Mouse (Mus musculus): ENCODE data around the gene Scube1. TPM values are rescaled to one million over a fixed set of nuclear protein-coding genes. Genes with fewer than 3 reads are reported as not detected.

Gene Scube1
- total and polyA plus RNA-seq, 3 experiments, result not detected

DNA sequence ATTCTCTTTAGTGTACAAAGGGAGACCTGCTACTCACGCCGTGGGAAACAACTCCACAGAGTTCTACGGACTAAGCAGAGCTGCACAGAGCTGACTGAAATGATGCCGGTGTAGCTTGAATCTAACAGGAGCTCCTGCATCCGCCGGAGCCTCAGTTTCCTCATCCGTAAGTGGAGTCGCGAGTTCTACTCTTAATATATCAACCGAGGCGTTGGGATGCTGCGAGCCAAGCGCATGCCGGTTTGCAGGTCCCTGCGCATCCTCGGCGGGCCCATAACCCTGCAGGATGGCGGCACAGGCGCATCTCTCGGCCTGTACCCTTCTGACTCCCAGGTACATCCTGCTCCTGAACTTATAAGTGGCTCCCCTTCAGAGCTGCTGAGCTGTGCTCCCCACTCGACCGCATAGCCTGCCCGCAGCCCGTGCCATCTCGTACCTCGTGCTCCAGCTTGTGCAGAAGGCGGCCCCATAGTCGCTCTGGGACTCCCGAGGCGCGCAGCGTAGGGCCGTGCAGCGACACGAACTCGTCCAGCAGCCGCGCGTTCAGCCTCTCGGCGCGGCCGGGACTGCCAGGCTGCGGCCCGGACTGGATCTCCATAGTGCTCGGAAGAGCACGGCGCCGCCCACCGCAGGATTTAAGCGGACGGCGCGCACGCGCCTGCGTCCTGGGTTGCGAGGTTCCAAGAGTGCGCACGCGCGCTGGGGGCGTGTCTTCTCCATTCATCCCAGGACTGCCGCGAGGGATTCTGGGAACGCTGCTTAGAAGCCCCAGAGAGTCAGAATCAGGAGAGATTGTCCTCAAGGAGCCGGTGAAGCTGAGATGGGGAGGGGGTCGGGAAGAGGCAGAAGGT is 130.1 kb downstream of the Scube1 start, which contains the start of gene Ttll12:
Ttll12 (minus strand) TSS at position 645 of the 851 bp plus-strand sequence.
- TF ChIP-seq CTCF (conservative IDR thresholded peaks at IDR 0.05 in 1 of 2, IDR thresholded peaks at IDR 0.05 in 1 of 2; ENCODE audit: low read depth in 2 of 2, low read length in 2 of 2), result no peak
- 0 out of 2 replicates have a peak, but pooled peaks have one; percentile 6 for TF ChIP-seq MAX (IDR thresholded peaks at IDR 0.05; ENCODE audit: low read length)
- TF ChIP-seq MYC (IDR thresholded peaks at IDR 0.05; ENCODE audit: low read depth, low read length), result no peak
- no peak for TF ChIP-seq JUND (conservative IDR thresholded peaks at IDR 0.05; ENCODE audit: low read depth, low read length)
- peak; percentile 67; the same call in 1 of the 2 replicates for TF ChIP-seq ZMIZ1 (IDR thresholded peaks at IDR 0.05; ENCODE audit: low read depth, low read length)
- peak; percentile 83 for TF ChIP-seq SIN3A (IDR thresholded peaks at IDR 0.05; ENCODE audit: low read length)
- peak; percentile 81 for TF ChIP-seq TCF12 (IDR thresholded peaks at IDR 0.05; ENCODE audit: low read depth, low read length)
- no peak for TF ChIP-seq HCFC1 (IDR thresholded peaks at IDR 0.05; ENCODE audit: low read depth, low read length)
- no peak for TF ChIP-seq USF2 (conservative IDR thresholded peaks at IDR 0.05; ENCODE audit: low read depth, low read length)
- TF ChIP-seq MEF2A (IDR thresholded peaks at IDR 0.05; ENCODE audit: borderline replicate concordance, low read depth, low read length), result no peak
- TF ChIP-seq RAD21 (IDR thresholded peaks at IDR 0.05; ENCODE audit: low read depth, low read length), result no peak
- no peak for TF ChIP-seq POLR2AphosphoS2 (IDR thresholded peaks at IDR 0.05; ENCODE audit: low read depth, low read length)
- no peak for TF ChIP-seq GABPA (IDR thresholded peaks at IDR 0.05; ENCODE audit: insufficient replicate concordance, low read depth, low read length)
- no peak for TF ChIP-seq MAFK (IDR thresholded peaks at IDR 0.05; ENCODE audit: insufficient replicate concordance, low read length)
- no peak for TF ChIP-seq ZKSCAN1 (IDR thresholded peaks at IDR 0.05; ENCODE audit: borderline replicate concordance, low read depth, low read length)
- no peak for TF ChIP-seq EP300 (IDR thresholded peaks at IDR 0.05; ENCODE audit: low read length)
- 0 out of 2 replicates have a peak, but pooled peaks have one; percentile 11 for TF ChIP-seq KAT2A (IDR thresholded peaks at IDR 0.05; ENCODE audit: insufficient replicate concordance, low read length)
- TF ChIP-seq E2F4 (IDR thresholded peaks at IDR 0.05; ENCODE audit: insufficient replicate concordance, low read depth, low read length), result no peak
- TF ChIP-seq PAX5 (IDR thresholded peaks at IDR 0.05; ENCODE audit: low read length), result no peak
- TF ChIP-seq CHD1 (IDR thresholded peaks at IDR 0.05; ENCODE audit: low read depth, low read length), result no peak
- no peak for TF ChIP-seq ETS1 (conservative IDR thresholded peaks at IDR 0.05; ENCODE audit: low read depth, low read length)
- TF ChIP-seq USF1 (IDR thresholded peaks at IDR 0.05; ENCODE audit: low read depth, low read length), result no peak
- TF ChIP-seq POLR2A (IDR thresholded peaks at IDR 0.05; ENCODE audit: low read depth, low read length), result peak; percentile 89
- TF ChIP-seq MXI1 (IDR thresholded peaks at IDR 0.05; ENCODE audit: low read depth, low read length), result peak; percentile 78
- TF ChIP-seq ZNF384 (IDR thresholded peaks at IDR 0.05; ENCODE audit: low read depth, low read length), result no peak
- no peak for TF ChIP-seq JUN (IDR thresholded peaks at IDR 0.05; ENCODE audit: insufficient read depth, low read depth, low read length)
- TF ChIP-seq TBP (conservative IDR thresholded peaks at IDR 0.05; ENCODE audit: low read depth, low read length), result peak; percentile 80
- TF ChIP-seq IRF4 (IDR thresholded peaks at IDR 0.05; ENCODE audit: low read depth, low read length), result peak; percentile 65
- TF ChIP-seq ZC3H11A (IDR thresholded peaks at IDR 0.05; ENCODE audit: low read depth, low read length), result no peak
- TF ChIP-seq ELF1 (IDR thresholded peaks at IDR 0.05; ENCODE audit: low read depth, low read length), result peak; percentile 18; the same call in 1 of the 2 replicates
- TF ChIP-seq NELFE (IDR thresholded peaks at IDR 0.05; ENCODE audit: low read depth, low read length), result peak; percentile 75
- TF ChIP-seq BHLHE40 (IDR thresholded peaks at IDR 0.05; ENCODE audit: low read depth, low read length), result no peak; the same call in none of the 2 replicates
- peak; percentile 69; the same call in 1 of the 2 replicates for TF ChIP-seq UBTF (IDR thresholded peaks at IDR 0.05; ENCODE audit: low read depth, low read length)
- peak; percentile 94 for TF ChIP-seq NRF1 (IDR thresholded peaks at IDR 0.05; ENCODE audit: low read depth, low read length)
- TF ChIP-seq MAZ (IDR thresholded peaks at IDR 0.05; ENCODE audit: low read depth, low read length), result no peak
- no peak for TF ChIP-seq CHD2 (IDR thresholded peaks at IDR 0.05; ENCODE audit: low read length)
- 0 out of 2 replicates have a peak, but pooled peaks have one; percentile 46 for TF ChIP-seq RCOR1 (conservative IDR thresholded peaks at IDR 0.05; ENCODE audit: low read depth, low read length)
- TF ChIP-seq SMC3 (IDR thresholded peaks at IDR 0.05; ENCODE audit: low read depth, low read length), result no peak
- H3K9ac ChIP-seq (ENCODE audit: insufficient read depth, low read depth), result peak within 1 kb of the TSS; percentile 74
- H3K4me3 ChIP-seq (replicated peaks in 1 of 3; ENCODE audit: low read depth in 2 of 3, low read length in 2 of 3, poor library complexity in 1 of 3), result peak within 1 kb of the TSS; percentile 87 to 94 (median 88)
- peaks cover 6 to 23% of the 10 kb centered on the region in 2 experiments; a peak in 3 of 4 replicates for H3K4me1 ChIP-seq (ENCODE audit: control insufficient read depth in 1 of 2, insufficient read depth in 2 of 2)
- no peak within 1 kb of the TSS for H3K27ac ChIP-seq (ENCODE audit: insufficient read depth, low read depth)
- peaks cover 13% of the 10 kb centered on the region for H3K79me2 ChIP-seq (replicated peaks; ENCODE audit: control insufficient read depth, extremely low read depth, insufficient read depth, poor library complexity, severe bottlenecking)
- H3K4me2 ChIP-seq (ENCODE audit: insufficient read depth, low read depth, poor library complexity, severe bottlenecking), result peak within 1 kb of the TSS; percentile 73
- no peaks in the 10 kb centered on the region for H3K9me3 ChIP-seq (replicated peaks; ENCODE audit: low read length)
- dilution Hi-C loops (cut with MboI; ENCODE audit: extremely low pct_ligation_motif_present, extremely low pct_unique_long_range_greater_than_20kb, low sequenced_read_pairs) (no loop called here), in situ Hi-C loops (cut with MboI; ENCODE audit: low pct_ligation_motif_present, low pct_unique_long_range_greater_than_20kb, low sequenced_read_pairs) (no loop called here)
- DNase-seq (ENCODE audit: extremely low read depth), result peak; percentile 96
- H3K36me3 ChIP-seq (replicated peaks in 1 of 2; ENCODE audit: control insufficient read depth in 1 of 2, insufficient read depth in 1 of 2, low read length in 1 of 2), result peaks cover 0 to 33% of the 10 kb centered on the region in 2 experiments
- H3K27me3 ChIP-seq (replicated peaks), result no peaks in the 10 kb centered on the region

All from CH12.LX (cell line).